Mouse (Mus musculus): ENCODE measurements around the gene Thyn1. TPM values are rescaled to one million over a fixed set of nuclear protein-coding genes. Genes with fewer than 3 reads are reported as not detected.

Gene Thyn1
- polyA plus RNA-seq, 1 experiment from 2014 or later, result 126 TPM

DNA sequence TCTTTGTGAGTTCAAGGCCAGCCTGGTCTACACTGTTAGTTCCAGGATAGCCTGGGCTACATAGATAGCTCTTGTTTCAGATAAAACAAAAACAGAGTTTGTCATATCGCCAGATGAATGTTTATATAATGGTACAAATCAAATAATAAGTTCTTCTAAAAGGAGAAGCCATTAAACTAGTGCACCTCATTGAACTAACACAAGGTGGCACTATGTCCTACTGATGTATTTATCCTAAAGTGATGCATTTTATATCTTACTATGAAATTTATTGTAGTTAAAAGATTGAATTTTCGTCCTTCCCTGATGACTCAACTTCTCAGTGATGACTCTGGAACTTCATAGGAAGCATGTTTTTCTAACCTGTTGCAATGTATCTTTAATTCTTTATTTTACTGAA is 50.0 kb downstream of the Thyn1 start:
- Histone ChIP-seq H3K9ac (replicated peaks) (no peak overlapping the region), H3K4me3 (replicated peaks) (no peak overlapping the region), H3K27me3 (no peaks in the 10 kb centered on the region), H3K4me1 (replicated peaks) (no peaks in the 10 kb centered on the region), H3K36me3 (peaks cover 84% of the 10 kb centered on the region), H3K4me2 (replicated peaks) (no peak overlapping the region), H3K27ac (no peak overlapping the region), H3K9me3 (no peaks in the 10 kb centered on the region)
- 98% methylated on average over 2 of the region's 2 CpGs for WGBS
- ATAC-seq, result no peak

Other genes with a start within 250 kb of the Thyn1 start
- gene Glb1l2, start 193.2 kb upstream of the Thyn1 start, polyA plus RNA-seq (2015; fragmentation: Nextera tagmentation; extraction: Ambion mirVana), result 2.0 and 2.5 TPM in 2 replicates
- gene Glb1l3, start 138.8 kb upstream of the Thyn1 start, polyA plus RNA-seq (2015; fragmentation: Nextera tagmentation; extraction: Ambion mirVana), result not detected in 2 replicates
- gene Gm1110, start 76.6 kb upstream of the Thyn1 start, polyA plus RNA-seq (2015; fragmentation: Nextera tagmentation; extraction: Ambion mirVana), result 0.09 TPM in 1 of 2 replicates, not detected in the other
- 35.7 and 37.3 TPM in 2 replicates for gene Acad8, start 144 bp upstream of the Thyn1 start, polyA plus RNA-seq (2015; fragmentation: Nextera tagmentation; extraction: Ambion mirVana)
- 63.9 and 69.4 TPM in 2 replicates for gene Vps26b, start 30.4 kb downstream of the Thyn1 start, polyA plus RNA-seq (2015; fragmentation: Nextera tagmentation; extraction: Ambion mirVana)
- 21.1 and 21.7 TPM in 2 replicates for gene Ncapd3, start 30.5 kb downstream of the Thyn1 start, polyA plus RNA-seq (2015; fragmentation: Nextera tagmentation; extraction: Ambion mirVana)
- gene Jam3, start 155.7 kb downstream of the Thyn1 start, polyA plus RNA-seq (2015; fragmentation: Nextera tagmentation; extraction: Ambion mirVana), result 99.8 and 103 TPM in 2 replicates